Comparison of ENCODE assay signal across 8 mouse cellular contexts in the genomic region with DNA sequence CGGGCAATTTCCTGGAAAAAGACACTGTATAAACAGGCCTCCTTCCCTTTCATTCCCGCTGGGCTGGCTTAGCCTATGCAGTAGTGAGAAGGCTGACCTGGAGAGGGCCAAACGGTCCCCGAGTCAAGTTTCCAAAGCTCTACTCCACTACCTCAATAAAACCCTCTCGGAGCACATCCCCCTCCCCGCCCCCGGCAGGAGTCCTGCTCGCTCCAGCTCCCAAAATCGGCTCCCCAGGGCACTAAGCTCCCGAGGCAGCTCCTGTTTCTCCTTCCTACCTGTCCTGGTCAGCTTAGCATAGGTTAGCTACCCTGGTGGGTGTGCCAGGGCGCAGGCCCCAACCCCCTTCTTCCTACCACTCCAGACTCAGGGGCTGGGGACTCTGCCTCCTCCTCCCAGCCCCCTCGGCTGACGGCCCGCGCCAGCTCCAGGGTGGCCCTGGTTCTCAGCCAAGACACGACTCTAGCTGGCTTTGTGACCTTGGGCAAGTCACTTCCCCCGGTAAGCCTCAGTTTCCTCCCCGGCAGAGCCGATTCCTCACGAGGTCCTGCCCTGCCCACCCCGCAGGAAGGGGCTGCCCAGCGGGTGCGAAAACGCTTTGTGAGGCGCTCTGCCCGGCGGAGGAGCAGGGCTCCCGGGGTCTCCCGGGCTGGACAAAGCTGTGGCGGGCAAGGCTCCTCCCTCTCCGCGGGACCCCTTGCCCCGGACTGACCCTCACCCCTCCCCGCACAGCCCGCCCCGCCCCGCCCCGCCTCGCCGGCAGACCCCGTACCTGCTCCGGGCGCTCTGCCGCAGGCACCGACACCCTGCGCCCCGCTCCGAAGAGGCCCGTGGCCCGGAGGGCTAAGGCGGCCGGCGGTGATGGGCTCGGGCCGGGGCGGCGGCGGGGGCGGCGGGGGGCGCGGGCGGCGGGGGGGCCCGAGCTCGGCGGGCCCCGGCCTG. TPM values are rescaled to one million over a fixed set of nuclear protein-coding genes. Genes with fewer than 3 reads are reported as not detected.
DNase-seq lines count a peak whose midpoint lies in the region; ATAC-seq and TF ChIP-seq lines count a peak whose summit lies in the region.

No protein-coding gene starts in this region.

- in situ Hi-C loops in CH12.LX (cut with MboI; ENCODE audit: low pct_ligation_motif_present, low pct_unique_long_range_greater_than_20kb, low sequenced_read_pairs), result no loop called here

- no peaks in the 10 kb centered on the region for H3K9me3 ChIP-seq in CH12.LX (replicated peaks; ENCODE audit: low read length)
- no peaks in the 10 kb centered on the region for H3K9me3 ChIP-seq in forebrain, embryonic 11.5 days (ENCODE audit: control insufficient read depth, low read length)
- H3K9me3 ChIP-seq in heart, embryonic 16.5 days (replicated peaks; ENCODE audit: control insufficient read depth, low read length), result no peaks in the 10 kb centered on the region
- H3K9me3 ChIP-seq in neural tube, embryonic 14.5 days (ENCODE audit: control insufficient read depth, low read length), result no peaks in the 10 kb centered on the region

- no peak for TF ChIP-seq POLR2A in CH12.LX (IDR thresholded peaks at IDR 0.05; ENCODE audit: low read depth, low read length)
- no peak for TF ChIP-seq POLR2A in bone marrow macrophage, adult 2 months (IDR thresholded peaks at IDR 0.05; ENCODE audit: borderline replicate concordance, low read depth, low read length)
- TF ChIP-seq POLR2A in lung, adult 2 months (IDR thresholded peaks at IDR 0.05; ENCODE audit: borderline replicate concordance, extremely low read depth, low read depth, low read length), result no peak

- TF ChIP-seq RAD21 in CH12.LX (IDR thresholded peaks at IDR 0.05; ENCODE audit: low read depth, low read length), result no peak

- peak overlapping the region; percentile 85 for H3K4me2 ChIP-seq in CH12.LX (ENCODE audit: insufficient read depth, low read depth, poor library complexity, severe bottlenecking)
- H3K4me2 ChIP-seq in forebrain, embryonic 11.5 days (ENCODE audit: low read depth, low read length, severe bottlenecking), result peak overlapping the region; percentile 85
- H3K4me2 ChIP-seq in heart, embryonic 16.5 days (ENCODE audit: low read depth, low read length), result peak overlapping the region; percentile 92
- H3K4me2 ChIP-seq in neural tube, embryonic 14.5 days (ENCODE audit: low read depth, low read length), result peak overlapping the region; percentile 79

- H3K27ac ChIP-seq in CH12.LX (ENCODE audit: insufficient read depth, low read depth), result no peak overlapping the region
- H3K27ac ChIP-seq in bone marrow macrophage, adult 2 months (ENCODE audit: insufficient read depth, low read depth, low read length), result peak overlapping the region; percentile 30
- H3K27ac ChIP-seq in forebrain, embryonic 11.5 days (ENCODE audit: low read depth, low read length), result peak overlapping the region; percentile 74
- H3K27ac ChIP-seq in heart, embryonic 16.5 days (ENCODE audit: low read length), result peak overlapping the region; percentile 79
- H3K27ac ChIP-seq in neural tube, embryonic 14.5 days (ENCODE audit: low read depth, low read length), result peak overlapping the region; percentile 87

- peak overlapping the region; percentile 89 for H3K9ac ChIP-seq in CH12.LX (ENCODE audit: insufficient read depth, low read depth)
- H3K9ac ChIP-seq in forebrain, embryonic 11.5 days (ENCODE audit: low read length), result peak overlapping the region; percentile 77
- H3K9ac ChIP-seq in heart, embryonic 16.5 days (ENCODE audit: low read length), result peak overlapping the region; percentile 89
- peak overlapping the region; percentile 95 for H3K9ac ChIP-seq in neural tube, embryonic 14.5 days (replicated peaks; ENCODE audit: low read depth, low read length)

- no peak for TF ChIP-seq EP300 in CH12.LX (IDR thresholded peaks at IDR 0.05; ENCODE audit: low read length)

- under 1% methylated on average over 31 of the region's 68 CpGs for WGBS in forebrain, embryonic 11.5 days
- WGBS in heart, embryonic 16.5 days, result under 1% methylated on average over 35 of the region's 68 CpGs
- WGBS in lung, adult 2 months, result 1% methylated on average over 45 of the region's 68 CpGs
- WGBS in neural tube, embryonic 14.5 days, result under 1% methylated on average over 43 of the region's 68 CpGs

- dilution Hi-C loops in CH12.LX (cut with MboI; ENCODE audit: extremely low pct_ligation_motif_present, extremely low pct_unique_long_range_greater_than_20kb, low sequenced_read_pairs), result no loop called here

- H3K36me3 ChIP-seq in CH12.LX (replicated peaks in 1 of 2; ENCODE audit: control insufficient read depth in 1 of 2, insufficient read depth in 1 of 2, low read length in 1 of 2), result no peaks in the 10 kb centered on the region
- no peaks in the 10 kb centered on the region for H3K36me3 ChIP-seq in forebrain, embryonic 11.5 days (ENCODE audit: control insufficient read depth, insufficient read depth, low read length)
- no peaks in the 10 kb centered on the region for H3K36me3 ChIP-seq in heart, embryonic 16.5 days (ENCODE audit: control insufficient read depth, insufficient read depth)
- no peaks in the 10 kb centered on the region for H3K36me3 ChIP-seq in neural tube, embryonic 14.5 days (ENCODE audit: control insufficient read depth, insufficient read depth, low read length)

- no peak for DNase-seq in CH12.LX (ENCODE audit: extremely low read depth)
- peak; percentile 84 for DNase-seq in forebrain, embryonic 11.5 days (ENCODE audit: low spot score)
- peak; percentile 67 for DNase-seq in kidney, postnatal 10 days
- peak; percentile 56 for DNase-seq in lung, adult 2 months
- DNase-seq in thymus, postnatal 0 days (ENCODE audit: low spot score), result peak; percentile 38

- peaks cover 10 to 21% of the 10 kb centered on the region in 2 experiments; a peak in 3 of 4 replicates for H3K4me1 ChIP-seq in CH12.LX (ENCODE audit: control insufficient read depth in 1 of 2, insufficient read depth in 2 of 2)
- H3K4me1 ChIP-seq in bone marrow macrophage, adult 2 months (ENCODE audit: control insufficient read depth, insufficient read depth, low read length), result peaks cover 23% of the 10 kb centered on the region
- H3K4me1 ChIP-seq in forebrain, embryonic 11.5 days (replicated peaks; ENCODE audit: control insufficient read depth, insufficient read depth, low read length), result peaks cover 9% of the 10 kb centered on the region; the same call in 1 of the 2 replicates
- H3K4me1 ChIP-seq in heart, embryonic 16.5 days (ENCODE audit: control insufficient read depth, insufficient read depth, low read length), result peaks cover 12% of the 10 kb centered on the region
- H3K4me1 ChIP-seq in lung, adult 2 months (ENCODE audit: control insufficient read depth, insufficient read depth, low read length), result peaks cover 5% of the 10 kb centered on the region; the same call in 1 of the 2 replicates
- H3K4me1 ChIP-seq in neural tube, embryonic 14.5 days (ENCODE audit: control insufficient read depth, insufficient read depth, low read length), result peaks cover 22% of the 10 kb centered on the region

- peak overlapping the region; percentile 23 to 59 (median 58) for H3K4me3 ChIP-seq in CH12.LX (replicated peaks in 1 of 3; ENCODE audit: low read depth in 2 of 3, low read length in 2 of 3, poor library complexity in 1 of 3)
- peak overlapping the region; percentile 67 for H3K4me3 ChIP-seq in bone marrow macrophage, adult 2 months (ENCODE audit: insufficient read depth, low read length)
- peak overlapping the region; percentile 93 for H3K4me3 ChIP-seq in forebrain, embryonic 11.5 days (ENCODE audit: low read depth, low read length)
- peak overlapping the region; percentile 87 for H3K4me3 ChIP-seq in heart, embryonic 16.5 days (ENCODE audit: low read length)
- peak overlapping the region; percentile 73 for H3K4me3 ChIP-seq in lung, adult 2 months (replicated peaks; ENCODE audit: extremely low read depth, low read depth, low read length)
- H3K4me3 ChIP-seq in neural tube, embryonic 14.5 days (ENCODE audit: low read depth, low read length), result peak overlapping the region; percentile 65

- ATAC-seq in forebrain, embryonic 11.5 days (replicated peaks; ENCODE audit: low FRiP score), result peak; percentile 63
- peak; percentile 41 for ATAC-seq in heart, embryonic 16.5 days (replicated peaks; ENCODE audit: extremely low read depth, insufficient read depth, low FRiP score)
- peak; percentile 59 for ATAC-seq in neural tube, embryonic 14.5 days (ENCODE audit: low read depth)

- no peak for TF ChIP-seq CTCF in CH12.LX (conservative IDR thresholded peaks at IDR 0.05 in 1 of 2, IDR thresholded peaks at IDR 0.05 in 1 of 2; ENCODE audit: low read depth in 2 of 2, low read length in 2 of 2)
- TF ChIP-seq CTCF in bone marrow macrophage, adult 2 months (IDR thresholded peaks at IDR 0.05; ENCODE audit: low read depth, low read length), result no peak
- no peak for TF ChIP-seq CTCF in lung, adult 2 months (IDR thresholded peaks at IDR 0.05; ENCODE audit: insufficient read depth, low read length)

- H3K79me2 ChIP-seq in CH12.LX (replicated peaks; ENCODE audit: control insufficient read depth, extremely low read depth, insufficient read depth, poor library complexity, severe bottlenecking), result no peaks in the 10 kb centered on the region

- H3K27me3 ChIP-seq in CH12.LX (replicated peaks), result peaks cover 2% of the 10 kb centered on the region
- H3K27me3 ChIP-seq in forebrain, embryonic 11.5 days (ENCODE audit: control insufficient read depth, insufficient read depth, low read length), result no peaks in the 10 kb centered on the region
- no peaks in the 10 kb centered on the region for H3K27me3 ChIP-seq in heart, embryonic 16.5 days (ENCODE audit: control insufficient read depth, insufficient read depth, low read length)
- H3K27me3 ChIP-seq in neural tube, embryonic 14.5 days (ENCODE audit: control insufficient read depth, insufficient read depth, low read length), result no peaks in the 10 kb centered on the region

TF ChIP-seq in CH12.LX, 34 proteins besides CTCF, POLR2A, EP300 and RAD21 (continues in another document):
- TF ChIP-seq MAX (IDR thresholded peaks at IDR 0.05; ENCODE audit: low read length) (no peak), ELF1 (IDR thresholded peaks at IDR 0.05; ENCODE audit: low read depth, low read length) (no peak), GABPA (IDR thresholded peaks at IDR 0.05; ENCODE audit: insufficient replicate concordance, low read depth, low read length) (no peak), JUND (conservative IDR thresholded peaks at IDR 0.05; ENCODE audit: low read depth, low read length) (no peak), MAZ (IDR thresholded peaks at IDR 0.05; ENCODE audit: low read depth, low read length) (no peak)

RNA-seq across cellular contexts. Expression of a gene that starts 0.5 kb away (rescaled TPM):
- total RNA-seq in CH12.LX (2012; rRNA removed) (4.9 and 5.4 TPM in 2 replicates), CH12.LX (2014; rRNA removed) (6.4 and 6.6 TPM in 2 replicates)
- 10.2 and 13.2 TPM in 2 replicates for polyA plus RNA-seq in CH12.LX (2012; ENCODE audit: insufficient read length, low read depth)
- 65.0 and 80.7 TPM in 2 replicates for polyA plus RNA-seq in bone marrow macrophage, adult 2 months (2012; ENCODE audit: insufficient read depth, insufficient read length, missing spikeins)
- polyA plus RNA-seq in forebrain, embryonic 11.5 days (2014; fragmentation: Nextera tagmentation; extraction: Ambion mirVana), result 58.4 and 60.3 TPM in 2 replicates
- 14.8 and 15.5 TPM in 2 replicates for polyA plus RNA-seq in heart, embryonic 16.5 days (2015; fragmentation: Nextera tagmentation; extraction: Ambion mirVana)
- polyA plus RNA-seq in lung, adult 2 months (2012; rRNA removed), result 114 and 123 TPM in 2 replicates
- 47.9 and 50.9 TPM in 2 replicates for polyA plus RNA-seq in neural tube, embryonic 14.5 days (2014; fragmentation: Nextera tagmentation; extraction: Ambion mirVana)
- polyA plus RNA-seq in thymus, postnatal 0 days (2015; fragmentation: Nextera tagmentation; extraction: Ambion mirVana), result 21.3 and 22.3 TPM in 2 replicates
